Mouse (Mus musculus): Measurements from ENCODE around the gene Sugp2.
"Not testable (repeated sequence)": the region's sequence is repeated elsewhere in the genome, so short reads cannot be mapped to it uniquely, and the experiment has no call there.

Gene Sugp2

GRCm38 (mm10) chr8:70234080-70234780 lies at the start of gene Sugp2, which contains the start of gene Armc6:
Gene Sugp2, plus strand, starts transcription at chr8:70234226.
Gene Armc6, minus strand, starts transcription at chr8:70234466.
- DNase-seq = peak; percentile 95

DNA sequence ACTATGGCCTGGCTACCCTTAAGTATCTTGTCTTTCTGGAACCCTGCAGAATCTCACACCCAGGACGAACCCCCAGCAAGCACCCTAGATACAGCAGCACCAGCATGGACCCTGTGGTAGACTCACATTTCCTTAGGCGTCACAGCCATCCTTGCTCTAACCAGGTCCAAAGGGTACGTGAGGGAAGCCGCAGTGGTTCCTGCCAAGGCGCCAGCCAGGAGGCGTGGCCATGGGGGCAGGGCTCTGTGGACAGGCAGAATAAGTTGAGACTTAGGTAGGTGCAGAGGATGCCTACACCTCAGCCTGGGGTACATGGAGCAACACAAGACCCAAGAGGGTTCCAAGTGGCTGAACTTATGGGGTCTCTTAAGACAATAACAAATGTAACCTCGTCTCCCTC lies 45.3 kb upstream of the Sugp2 start:
- DNase-seq = no peak

GRCm38 (mm10) chr8:70193238-70193637 lies 40.8 kb upstream of the Sugp2 start:
- no peak for DNase-seq

- no peak for DNase-seq
These were observed 39.8 kb upstream of the Sugp2 start for GRCm38 (mm10) chr8:70194191-70194590.

DNA sequence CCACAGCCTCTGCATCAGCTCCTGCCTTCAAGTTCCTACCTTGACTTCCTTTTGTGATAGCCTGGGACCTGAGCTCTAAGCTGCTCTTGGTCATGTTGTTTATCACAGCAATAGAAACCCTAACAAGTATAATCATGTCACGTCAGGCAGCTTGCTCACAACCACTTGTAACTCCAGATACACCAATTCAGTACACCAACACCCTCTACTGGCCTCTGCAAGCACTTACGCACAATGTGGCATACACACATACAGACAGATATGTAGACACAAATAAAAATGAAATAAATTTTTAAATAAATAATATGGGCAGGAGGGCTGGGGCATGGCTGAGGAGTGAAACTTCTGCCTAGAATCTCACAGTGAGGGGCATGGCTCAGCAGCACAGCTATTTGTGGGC lies 38.3 kb upstream of the Sugp2 start:
- no peak for DNase-seq

- no peak for DNase-seq
These were observed 36.4 kb upstream of the Sugp2 start for GRCm38 (mm10) chr8:70197603-70198002.

DNA sequence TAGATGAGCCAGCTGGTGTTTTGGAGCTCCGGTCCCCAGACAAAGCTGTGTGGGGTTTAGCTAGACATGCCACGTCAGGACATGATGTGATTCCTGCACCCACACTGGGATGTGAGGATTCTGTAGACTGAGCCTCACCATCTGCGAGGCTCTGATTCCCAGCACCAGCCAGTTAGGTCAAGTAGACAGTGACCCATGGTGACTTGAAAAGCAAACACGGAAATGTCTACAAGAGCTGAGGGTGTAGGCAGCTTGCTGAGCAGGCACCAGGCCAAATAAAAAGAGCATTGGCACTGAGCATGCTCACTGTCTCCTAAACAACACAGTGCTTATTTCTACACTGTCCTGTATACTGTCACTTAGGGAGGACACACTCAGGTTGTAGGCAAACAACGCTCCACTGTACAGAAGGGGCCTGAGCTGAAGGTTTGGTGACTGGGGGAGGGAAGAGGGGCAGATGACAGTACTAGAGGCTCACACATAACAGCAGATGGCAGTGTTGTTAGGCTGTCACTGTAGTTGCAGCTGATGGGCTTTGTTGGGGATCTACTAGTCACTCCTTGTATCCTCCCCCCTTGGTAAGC lies 33.8 kb upstream of the Sugp2 start:
- peak; percentile 70 for DNase-seq

DNA sequence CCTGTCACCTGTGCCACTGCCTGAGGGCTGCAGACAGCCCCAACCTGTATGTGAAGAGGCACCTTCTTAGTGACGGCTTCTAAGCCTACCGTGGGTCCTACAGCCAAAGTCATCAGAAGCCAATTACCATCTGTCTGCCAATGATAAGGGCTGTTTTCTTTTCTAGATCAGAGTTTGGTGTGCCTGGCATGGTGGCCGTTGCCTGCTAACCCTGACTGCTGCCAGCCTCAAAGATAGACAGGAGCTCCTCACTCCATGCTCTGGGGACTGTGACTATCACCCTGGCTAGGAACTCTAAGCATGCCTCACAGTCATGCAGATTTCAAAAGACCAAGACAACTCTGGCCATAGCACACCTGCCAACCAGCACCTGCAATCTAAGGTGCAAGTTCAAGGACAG lies 32.6 kb upstream of the Sugp2 start:
- DNase-seq = no peak

DNA sequence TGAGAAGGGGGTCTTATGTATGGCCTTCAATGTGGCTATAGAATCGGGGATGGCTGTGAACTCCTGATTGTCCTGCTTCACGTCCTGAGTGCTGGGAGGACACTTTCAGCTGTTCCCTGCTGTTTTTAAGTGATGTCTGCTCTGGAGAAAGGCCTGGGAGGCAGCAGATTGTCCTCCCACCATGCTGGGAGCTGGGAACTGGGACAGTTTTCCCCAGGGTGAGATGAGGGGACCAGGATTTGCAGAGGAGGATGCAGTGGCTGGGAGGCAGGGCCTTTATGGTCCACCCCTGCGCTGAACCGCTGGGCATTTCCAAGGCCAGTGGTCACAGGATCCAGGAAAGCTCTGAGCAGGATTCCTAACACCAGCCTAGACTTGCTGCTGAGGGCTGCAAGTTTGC lies 31.0 kb upstream of the Sugp2 start:
- DNase-seq = peak; percentile 52

DNA sequence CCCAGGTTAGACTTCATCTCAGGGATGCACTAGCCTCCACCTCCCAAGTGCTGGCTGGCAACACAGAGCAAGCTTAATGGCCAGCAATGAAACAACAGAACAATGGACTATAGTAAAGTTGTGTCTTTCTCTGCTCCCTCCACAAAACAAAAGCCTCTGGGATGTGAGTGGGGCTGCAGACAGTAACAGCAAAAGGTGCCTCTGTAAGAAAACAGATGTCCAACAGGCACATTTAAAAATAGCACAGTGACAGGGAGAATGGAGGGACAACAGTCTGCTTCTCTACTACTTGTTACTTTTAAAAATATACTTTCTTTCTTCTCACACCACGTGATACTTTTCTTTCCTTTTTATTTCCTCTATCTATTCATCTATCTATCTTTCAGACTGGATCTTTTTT lies 29.3 kb upstream of the Sugp2 start:
- no peak for DNase-seq

- no peak for DNase-seq
These were observed 25.9 kb upstream of the Sugp2 start for GRCm38 (mm10) chr8:70208130-70208529.

GRCm38 (mm10) chr8:70210538-70210937 lies 23.5 kb upstream of the Sugp2 start:
- peak; percentile 60 for DNase-seq

DNA sequence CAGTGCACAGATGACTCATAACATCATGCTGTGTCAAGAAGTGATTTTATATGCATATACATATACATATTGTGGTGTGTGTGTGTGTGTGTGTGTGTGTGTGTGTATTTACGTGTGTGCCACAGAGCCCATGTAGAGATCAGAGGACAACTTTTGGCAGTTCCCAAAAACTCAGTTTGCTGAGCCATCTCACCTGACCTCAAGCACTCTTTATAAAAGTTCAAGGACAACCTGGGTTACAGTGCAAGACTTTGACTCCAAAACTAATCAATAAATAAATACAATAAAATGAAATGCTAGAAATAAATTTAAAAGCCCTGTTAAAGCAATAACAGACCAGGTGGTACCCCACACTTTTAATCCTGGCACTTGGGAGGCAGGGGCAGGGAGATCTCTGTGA lies 22.8 kb upstream of the Sugp2 start:
- no peak for DNase-seq

DNA sequence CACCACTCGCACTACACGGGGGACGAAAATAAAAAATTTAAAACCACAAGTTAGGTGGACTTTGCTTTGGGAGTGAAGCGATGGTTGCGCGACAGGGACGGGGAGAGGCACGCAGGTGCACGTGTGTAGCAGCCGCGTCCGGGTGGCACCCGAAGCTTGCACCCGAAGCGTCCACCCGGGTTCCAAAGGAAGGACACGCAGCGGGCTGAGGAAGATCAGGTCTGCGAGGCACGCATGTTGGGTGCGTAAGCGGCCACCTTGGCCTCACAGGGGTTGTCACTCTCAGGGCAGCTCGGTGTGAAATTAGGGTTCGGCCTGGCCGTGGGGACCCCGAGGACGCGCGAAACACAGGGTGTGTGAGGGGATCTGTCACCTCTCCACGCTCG lies 22.3 kb upstream of the Sugp2 start:
- no peak for DNase-seq

DNA sequence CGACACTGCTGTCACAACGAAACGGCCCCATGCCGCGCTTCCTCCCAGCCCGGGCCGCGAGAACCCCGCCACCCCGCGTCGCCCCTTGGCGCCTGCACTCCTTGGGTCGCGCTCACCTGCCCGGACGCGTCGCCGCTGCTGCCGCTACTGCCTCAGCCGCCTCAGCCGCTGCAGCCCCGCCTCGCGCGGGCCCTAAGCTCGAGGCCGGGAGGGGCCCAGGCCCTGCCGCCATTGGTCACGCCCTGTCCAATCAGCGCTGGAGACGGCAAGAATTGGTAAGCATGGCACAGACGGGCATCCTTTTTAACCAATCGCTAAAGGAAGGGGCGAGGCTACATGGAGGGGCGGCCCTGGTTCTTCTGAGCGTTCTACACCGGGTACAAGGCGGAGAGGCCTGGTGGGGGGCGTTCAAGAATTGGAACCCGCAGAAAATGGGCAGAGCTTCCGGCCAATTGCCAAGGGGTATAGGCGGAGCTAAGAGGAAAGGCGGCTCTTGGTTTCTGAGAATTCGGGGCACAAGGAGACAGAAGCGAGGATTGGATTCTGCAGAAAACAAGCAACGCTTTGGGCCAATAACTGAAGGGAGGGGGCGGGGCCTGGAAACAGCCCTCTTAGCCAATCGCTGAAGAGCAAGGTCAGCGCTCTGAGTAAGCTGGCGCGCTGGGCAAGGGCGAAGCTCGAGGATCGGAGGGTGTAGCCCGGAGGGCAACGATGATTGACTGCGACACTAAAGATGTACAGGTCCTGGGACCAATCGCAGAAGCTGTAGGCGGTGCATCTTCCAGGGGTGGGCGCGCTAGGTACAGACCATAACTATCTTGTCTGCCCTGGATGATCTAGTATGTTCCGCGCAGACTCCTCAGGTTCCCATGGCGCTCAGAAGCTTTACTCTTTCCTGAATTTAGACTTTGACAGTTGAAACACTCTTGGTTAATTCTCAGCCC lies 21.6 kb upstream of the Sugp2 start, which contains the start of gene Slc25a42:
TSS of gene Slc25a42 (minus strand) at position 194 of the 944 bp plus-strand sequence.
- peak; percentile 100 for DNase-seq

- no peak for DNase-seq
These were observed 19.6 kb upstream of the Sugp2 start for GRCm38 (mm10) chr8:70214411-70214810.

DNA sequence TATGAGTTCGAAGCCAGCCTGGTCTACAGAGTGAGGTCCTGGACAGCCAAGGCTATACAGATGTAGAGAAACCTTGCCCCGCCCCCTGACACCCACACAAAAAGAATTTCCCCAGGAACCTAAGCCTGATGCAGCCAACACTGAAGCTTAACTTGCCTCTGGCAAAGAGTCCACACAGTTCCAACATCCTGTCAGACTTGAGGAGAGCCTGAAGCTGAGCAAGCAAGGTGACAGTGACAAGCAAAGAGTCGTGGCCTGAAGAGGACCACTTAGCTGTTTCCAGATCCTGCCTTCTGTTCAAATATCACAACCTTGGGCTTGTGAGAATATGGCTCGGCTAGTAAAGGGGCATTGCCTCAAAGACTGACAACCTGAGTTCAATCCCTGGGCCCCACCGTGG lies 18.9 kb upstream of the Sugp2 start:
- DNase-seq = no peak

DNA sequence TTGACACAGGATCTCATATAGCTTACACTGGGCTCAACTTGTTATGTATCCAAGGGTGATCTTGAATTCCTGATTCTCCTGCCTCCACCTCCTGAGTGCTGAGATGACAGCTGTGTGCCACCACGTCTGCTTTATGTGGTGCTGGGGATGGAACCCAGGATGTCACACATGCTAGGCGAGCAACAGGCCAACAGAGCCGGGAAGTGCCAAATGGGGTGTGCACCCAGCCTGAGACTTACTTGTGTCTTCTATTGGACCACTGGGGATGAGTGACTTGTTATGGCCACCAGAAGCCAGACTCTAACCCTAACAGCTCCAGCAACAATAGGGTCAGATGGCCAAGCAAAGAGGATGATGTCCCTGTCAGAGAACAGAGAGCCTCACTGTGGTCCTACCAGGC lies 17.9 kb upstream of the Sugp2 start:
- DNase-seq = not testable (repeated sequence)

- peak; percentile 80 for DNase-seq
These were observed 17.5 kb upstream of the Sugp2 start for GRCm38 (mm10) chr8:70216566-70216965.

DNA sequence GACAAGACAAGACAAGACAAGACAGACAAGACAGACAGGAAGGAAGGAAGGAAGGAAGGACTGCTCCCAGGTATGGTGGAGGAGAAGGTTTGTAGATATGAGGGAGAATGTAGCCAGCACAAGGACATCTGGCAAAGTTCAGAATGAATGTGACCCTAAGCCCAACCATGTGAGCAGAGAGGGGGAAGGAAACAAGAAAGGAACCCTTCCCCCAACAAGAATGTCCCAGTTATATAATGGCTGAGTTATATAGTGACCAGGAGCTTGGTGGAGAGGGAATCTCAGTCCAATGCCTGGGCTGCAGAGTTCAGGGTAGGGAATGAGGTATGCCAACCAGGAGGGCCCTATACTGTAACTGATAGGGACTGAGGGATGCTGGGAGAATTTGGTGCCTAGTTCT lies 16.6 kb upstream of the Sugp2 start:
- DNase-seq = no peak

GRCm38 (mm10) chr8:70219107-70219684 lies 14.8 kb upstream of the Sugp2 start:
- DNase-seq = no peak

DNA sequence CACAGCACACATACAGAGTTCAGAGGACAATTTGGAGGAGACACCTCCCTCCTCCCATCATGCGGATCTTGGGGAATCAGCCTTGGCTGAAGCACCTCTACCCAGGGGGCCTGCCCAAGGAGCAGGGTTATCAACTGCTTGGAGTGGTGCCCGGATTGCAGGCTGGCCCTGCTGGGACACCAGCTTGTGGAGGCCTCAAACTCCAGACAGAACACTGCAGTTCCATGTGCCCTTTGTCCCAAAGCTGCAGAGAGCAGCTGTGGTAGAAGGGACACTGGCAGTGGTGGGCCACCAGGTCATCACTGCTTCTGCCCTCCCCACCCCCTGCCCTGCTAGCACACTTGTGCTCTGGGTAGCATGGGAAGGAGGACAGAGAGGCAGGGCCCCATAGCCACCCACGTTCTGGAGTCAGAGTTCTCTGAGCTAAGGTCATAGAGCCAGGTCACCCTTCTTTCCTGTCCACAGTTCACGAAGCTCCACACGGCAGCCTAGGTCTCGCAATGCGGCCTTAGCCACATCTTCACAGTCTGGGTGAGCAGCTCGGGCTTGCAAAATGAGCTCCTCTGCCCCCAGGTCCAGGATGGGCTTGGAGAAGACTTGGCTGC lies 13.7 kb upstream of the Sugp2 start:
- DNase-seq = no peak

GRCm38 (mm10) chr8:70220911-70221310 lies 13.1 kb upstream of the Sugp2 start:
- DNase-seq = no peak

Data from right cerebral cortex, adult 18-20 months (tissue).